Mouse (Mus musculus): ENCODE results near the gene Shc4. TPM values are rescaled to one million over a fixed set of nuclear protein-coding genes. Genes with fewer than 3 reads are reported as not detected.

The Shc4 gene
- total and polyA plus RNA-seq, 3 experiments, result 0.21 to 1.1 (median 0.37) TPM

DNA sequence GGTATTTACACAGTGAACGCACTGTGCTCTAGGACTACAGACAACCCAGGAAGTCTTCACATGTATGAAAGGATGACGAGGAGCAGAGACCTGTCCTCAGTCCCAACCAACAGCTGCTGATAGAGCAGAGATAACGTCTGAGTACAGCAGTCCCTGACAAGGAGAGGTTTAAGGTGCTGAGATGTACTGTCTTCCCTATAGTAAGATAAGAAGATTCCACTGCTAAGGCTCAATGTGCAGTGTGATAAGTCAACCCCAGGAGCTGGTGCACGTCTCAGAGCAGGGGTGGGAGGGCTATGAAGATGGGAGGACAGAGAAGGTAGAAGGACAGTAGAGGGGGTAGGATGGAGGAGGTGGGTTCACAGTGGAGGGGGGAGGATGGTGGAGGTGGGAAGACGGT, 142.9 kb downstream of the Shc4 start:
- Histone ChIP-seq H3K9me3 (replicated peaks; ENCODE audit: low read length) (no peaks in the 10 kb centered on the region), H3K9ac (ENCODE audit: insufficient read depth, low read depth) (no peak overlapping the region), H3K4me3 (replicated peaks in 1 of 3; ENCODE audit: low read depth in 2 of 3, low read length in 2 of 3, poor library complexity in 1 of 3) (no peak overlapping the region), H3K27ac (ENCODE audit: insufficient read depth, low read depth) (no peak overlapping the region), H3K27me3 (replicated peaks) (no peaks in the 10 kb centered on the region), H3K79me2 (replicated peaks; ENCODE audit: control insufficient read depth, extremely low read depth, insufficient read depth, poor library complexity, severe bottlenecking) (peaks cover 2% of the 10 kb centered on the region; the same call in 1 of the 2 replicates), H3K36me3 (replicated peaks in 1 of 2; ENCODE audit: control insufficient read depth in 1 of 2, insufficient read depth in 1 of 2, low read length in 1 of 2) (peaks cover 55 to 89% of the 10 kb centered on the region in 2 experiments), H3K4me2 (ENCODE audit: insufficient read depth, low read depth, poor library complexity, severe bottlenecking) (no peak overlapping the region), H3K4me1 (ENCODE audit: control insufficient read depth in 1 of 2, insufficient read depth in 2 of 2) (peaks cover 0 to 24% of the 10 kb centered on the region in 2 experiments; a peak in 2 of 4 replicates)
- no peak for DNase-seq (ENCODE audit: extremely low read depth)
- dilution Hi-C loops (cut with MboI; ENCODE audit: extremely low pct_ligation_motif_present, extremely low pct_unique_long_range_greater_than_20kb, low sequenced_read_pairs) (no loop called here), in situ Hi-C loops (cut with MboI; ENCODE audit: low pct_ligation_motif_present, low pct_unique_long_range_greater_than_20kb, low sequenced_read_pairs) (no loop called here)
- TF ChIP-seq UBTF (IDR thresholded peaks at IDR 0.05; ENCODE audit: low read depth, low read length), result no peak
- no peak for TF ChIP-seq SIN3A (IDR thresholded peaks at IDR 0.05; ENCODE audit: low read length)
- TF ChIP-seq PAX5 (IDR thresholded peaks at IDR 0.05; ENCODE audit: low read length), result no peak
- TF ChIP-seq CHD2 (IDR thresholded peaks at IDR 0.05; ENCODE audit: low read length), result no peak
- no peak for TF ChIP-seq GABPA (IDR thresholded peaks at IDR 0.05; ENCODE audit: insufficient replicate concordance, low read depth, low read length)
- TF ChIP-seq IRF4 (IDR thresholded peaks at IDR 0.05; ENCODE audit: low read depth, low read length), result no peak
- no peak for TF ChIP-seq KAT2A (IDR thresholded peaks at IDR 0.05; ENCODE audit: insufficient replicate concordance, low read length)
- TF ChIP-seq USF2 (conservative IDR thresholded peaks at IDR 0.05; ENCODE audit: low read depth, low read length), result no peak
- no peak for TF ChIP-seq POLR2A (IDR thresholded peaks at IDR 0.05; ENCODE audit: low read depth, low read length)
- no peak for TF ChIP-seq RCOR1 (conservative IDR thresholded peaks at IDR 0.05; ENCODE audit: low read depth, low read length)
- no peak for TF ChIP-seq JUN (IDR thresholded peaks at IDR 0.05; ENCODE audit: insufficient read depth, low read depth, low read length)
- no peak for TF ChIP-seq RAD21 (IDR thresholded peaks at IDR 0.05; ENCODE audit: low read depth, low read length)
- no peak for TF ChIP-seq ETS1 (conservative IDR thresholded peaks at IDR 0.05; ENCODE audit: low read depth, low read length)
- TF ChIP-seq POLR2AphosphoS2 (IDR thresholded peaks at IDR 0.05; ENCODE audit: low read depth, low read length), result no peak
- no peak for TF ChIP-seq TCF12 (IDR thresholded peaks at IDR 0.05; ENCODE audit: low read depth, low read length)
- no peak for TF ChIP-seq MAZ (IDR thresholded peaks at IDR 0.05; ENCODE audit: low read depth, low read length)
- TF ChIP-seq EP300 (IDR thresholded peaks at IDR 0.05; ENCODE audit: low read length), result no peak
- no peak for TF ChIP-seq CTCF (conservative IDR thresholded peaks at IDR 0.05 in 1 of 2, IDR thresholded peaks at IDR 0.05 in 1 of 2; ENCODE audit: low read depth in 2 of 2, low read length in 2 of 2)

DNA sequence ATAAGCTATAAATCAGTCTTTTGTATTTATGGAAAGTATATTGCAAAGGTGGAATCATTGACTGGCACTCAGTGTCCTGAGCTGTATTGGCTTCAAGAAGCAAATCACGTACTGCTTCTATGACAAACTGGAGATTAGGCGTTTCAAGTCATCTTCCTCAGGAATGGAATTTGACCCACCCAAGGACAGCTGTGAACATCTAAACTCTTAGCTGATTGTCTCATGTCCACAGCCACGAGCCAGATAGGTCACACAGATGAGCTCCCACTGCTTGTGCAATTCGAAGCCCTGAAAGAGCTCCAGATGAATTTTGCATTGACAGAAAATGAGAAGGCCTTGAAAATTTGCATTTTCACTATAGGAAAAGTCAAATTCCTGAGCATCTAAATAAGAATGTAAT, 146.3 kb downstream of the Shc4 start:
- TF ChIP-seq ELF1 (IDR thresholded peaks at IDR 0.05; ENCODE audit: low read depth, low read length) (no peak), UBTF (IDR thresholded peaks at IDR 0.05; ENCODE audit: low read depth, low read length) (no peak), TBP (conservative IDR thresholded peaks at IDR 0.05; ENCODE audit: low read depth, low read length) (no peak), SIN3A (IDR thresholded peaks at IDR 0.05; ENCODE audit: low read length) (no peak), MAZ (IDR thresholded peaks at IDR 0.05; ENCODE audit: low read depth, low read length) (no peak), CTCF (conservative IDR thresholded peaks at IDR 0.05 in 1 of 2, IDR thresholded peaks at IDR 0.05 in 1 of 2; ENCODE audit: low read depth in 2 of 2, low read length in 2 of 2) (no peak), MAX (IDR thresholded peaks at IDR 0.05; ENCODE audit: low read length) (no peak), HCFC1 (IDR thresholded peaks at IDR 0.05; ENCODE audit: low read depth, low read length) (no peak), NELFE (IDR thresholded peaks at IDR 0.05; ENCODE audit: low read depth, low read length) (no peak), GABPA (IDR thresholded peaks at IDR 0.05; ENCODE audit: insufficient replicate concordance, low read depth, low read length) (no peak), SMC3 (IDR thresholded peaks at IDR 0.05; ENCODE audit: low read depth, low read length) (no peak), ZMIZ1 (IDR thresholded peaks at IDR 0.05; ENCODE audit: low read depth, low read length) (no peak), USF1 (IDR thresholded peaks at IDR 0.05; ENCODE audit: low read depth, low read length) (no peak), USF2 (conservative IDR thresholded peaks at IDR 0.05; ENCODE audit: low read depth, low read length) (no peak), ZNF384 (IDR thresholded peaks at IDR 0.05; ENCODE audit: low read depth, low read length) (no peak), POLR2AphosphoS2 (IDR thresholded peaks at IDR 0.05; ENCODE audit: low read depth, low read length) (no peak), TCF12 (IDR thresholded peaks at IDR 0.05; ENCODE audit: low read depth, low read length) (no peak), CHD2 (IDR thresholded peaks at IDR 0.05; ENCODE audit: low read length) (no peak)
- Histone ChIP-seq H3K4me2 (ENCODE audit: insufficient read depth, low read depth, poor library complexity, severe bottlenecking) (no peak overlapping the region), H3K79me2 (replicated peaks; ENCODE audit: control insufficient read depth, extremely low read depth, insufficient read depth, poor library complexity, severe bottlenecking) (peaks cover 2% of the 10 kb centered on the region; the same call in 1 of the 2 replicates), H3K4me1 (ENCODE audit: control insufficient read depth in 1 of 2, insufficient read depth in 2 of 2) (peaks cover 0 to 21% of the 10 kb centered on the region in 2 experiments; a peak in 2 of 4 replicates), H3K9me3 (replicated peaks; ENCODE audit: low read length) (no peaks in the 10 kb centered on the region), H3K27ac (ENCODE audit: insufficient read depth, low read depth) (no peak overlapping the region), H3K27me3 (replicated peaks) (no peaks in the 10 kb centered on the region), H3K4me3 (replicated peaks in 1 of 3; ENCODE audit: low read depth in 2 of 3, low read length in 2 of 3, poor library complexity in 1 of 3) (no peak overlapping the region), H3K36me3 (replicated peaks in 1 of 2; ENCODE audit: control insufficient read depth in 1 of 2, insufficient read depth in 1 of 2, low read length in 1 of 2) (peaks cover 60 to 94% of the 10 kb centered on the region in 2 experiments), H3K9ac (ENCODE audit: insufficient read depth, low read depth) (no peak overlapping the region)
- dilution Hi-C loops (cut with MboI; ENCODE audit: extremely low pct_ligation_motif_present, extremely low pct_unique_long_range_greater_than_20kb, low sequenced_read_pairs) (no loop called here), in situ Hi-C loops (cut with MboI; ENCODE audit: low pct_ligation_motif_present, low pct_unique_long_range_greater_than_20kb, low sequenced_read_pairs) (no loop called here)
- no peak for DNase-seq (ENCODE audit: extremely low read depth)

Measured in CH12.LX (cell line).